Mouse (Mus musculus) neural tube, embryonic 14.5 days (tissue): ENCODE measurements around the gene Fus. TPM values are rescaled to one million over a fixed set of nuclear protein-coding genes. Genes with fewer than 3 reads are reported as not detected.

ENCODE experiments used
- ATAC-seq: fragments of 200-750 bp; cut with Nextera tagmentation; 2 replicates; pipeline ENCODE4 v1.8.0; 2017; ENCODE audit warnings: low read depth, mild to moderate bottlenecking, moderate TSS enrichment, moderate library complexity
- H3K27ac ChIP-seq: fragments of 300-500 bp; sonication (generic); 2 replicates; pipeline ENCODE4 v1.5.1; 2014; ENCODE audit warnings: low read depth, mild to moderate bottlenecking, control low read depth, low read length, moderate library complexity, mixed read lengths
- H3K27me3 ChIP-seq: fragments of 300-500 bp; sonication (generic); 2 replicates; pipeline ENCODE4 v1.6.1; 2014; ENCODE audit warnings: low read length; ENCODE audit not compliant: control insufficient read depth, insufficient read depth
- H3K36me3 ChIP-seq: fragments of 300-500 bp; sonication (generic); 2 replicates; pipeline ENCODE4 v1.6.1; 2014; ENCODE audit warnings: low read length, mixed read lengths; ENCODE audit not compliant: control insufficient read depth, insufficient read depth
- H3K4me1 ChIP-seq: fragments of 300-500 bp; sonication (generic); 2 replicates; pipeline ENCODE4 v1.6.1; 2014; ENCODE audit warnings: low read length; ENCODE audit not compliant: control insufficient read depth, insufficient read depth
- H3K4me2 ChIP-seq: fragments of 300-500 bp; sonication (generic); 2 replicates; pipeline ENCODE4 v1.6.1; 2014; ENCODE audit warnings: mild to moderate bottlenecking, low read depth, low read length, control low read depth
- H3K4me3 ChIP-seq: fragments of 300-500 bp; sonication (generic); 2 replicates; pipeline ENCODE4 v1.5.1; 2014; ENCODE audit warnings: low read depth, low read length, control low read depth, mixed read lengths
- H3K9ac ChIP-seq: fragments of 300-500 bp; sonication (generic); replicated peaks from 2 replicates; pipeline ENCODE4 v1.6.1; 2014; ENCODE audit warnings: low read depth, mild to moderate bottlenecking, control low read depth, low read length, mixed read lengths
- H3K9me3 ChIP-seq: fragments of 300-500 bp; sonication (generic); 2 replicates; pipeline ENCODE4 v1.6.1; 2016; ENCODE audit warnings: low read length; ENCODE audit not compliant: control insufficient read depth
- WGBS: fragments of 180-500 bp; shearing (Covaris S2); extraction: QIAGEN DNeasy Blood & Tissue Kit; methylation state at CpG from one replicate; pipeline ENCODE4 v1.1.7; 2014; 5-methylcytosine and 5-hydroxymethylcytosine counted together
- polyA plus RNA-seq: library from polyadenylated mRNA; unstranded; fragments of >200 nt; fragmentation: Nextera tagmentation; extraction: Ambion mirVana; gene quantifications from 2 replicates; pipeline ENCODE4 v1.2.1, GENCODE M21; 2014

Fus gene
- polyA plus RNA-seq, 1 experiment from 2014 or later: 52.2 TPM

GRCm38 (mm10) chr7:127966371-127966918, 812 bp upstream of the Fus start:
- Histone ChIP-seq H3K9ac (peak overlapping the region; percentile 98), H3K27ac (peak overlapping the region; percentile 98), H3K4me1 (peaks cover 12% of the 10 kb centered on the region), H3K4me3 (peak overlapping the region; percentile 98), H3K27me3 (no peaks in the 10 kb centered on the region; the same call in 1 of the 2 replicates), H3K4me2 (peak overlapping the region; percentile 71), H3K36me3 (peaks cover 15% of the 10 kb centered on the region), H3K9me3 (no peaks in the 10 kb centered on the region)
- WGBS: 11% methylated on average over 10 of the region's 10 CpGs
- no peak; the same call in 1 of the 2 replicates for ATAC-seq

- Histone ChIP-seq H3K27ac (peak overlapping the region; percentile 98), H3K36me3 (peaks cover 32% of the 10 kb centered on the region), H3K9me3 (no peaks in the 10 kb centered on the region), H3K27me3 (no peaks in the 10 kb centered on the region; the same call in 1 of the 2 replicates), H3K4me2 (peak overlapping the region; percentile 98), H3K4me1 (peaks cover 12% of the 10 kb centered on the region), H3K9ac (peak overlapping the region; percentile 98), H3K4me3 (peak overlapping the region; percentile 98)
- 2% methylated on average over 42 of the region's 42 CpGs for WGBS
- ATAC-seq: no peak
Observed at GRCm38 (mm10) chr7:127967922-127968828, 918 bp downstream of the Fus start.

- peaks cover 2% of the 10 kb centered on the region; the same call in 1 of the 2 replicates for H3K4me1 ChIP-seq
- no peaks in the 10 kb centered on the region for H3K9me3 ChIP-seq
- H3K4me3 ChIP-seq: no peak overlapping the region
- WGBS: 92% methylated on average over 2 of the region's 2 CpGs
- 0 out of 2 replicates have a peak overlapping the region, but pooled peaks have one; percentile 23 for H3K27ac ChIP-seq
- H3K9ac ChIP-seq: no peak overlapping the region
- no peak for ATAC-seq
- H3K27me3 ChIP-seq: no peaks in the 10 kb centered on the region
- H3K4me2 ChIP-seq: no peak overlapping the region
- peaks cover 88% of the 10 kb centered on the region for H3K36me3 ChIP-seq
Observed at GRCm38 (mm10) chr7:127974413-127974930, 7.2 kb downstream of the Fus start.

- ATAC-seq: no peak
- 96% methylated on average over 2 of the region's 2 CpGs for WGBS
- H3K36me3 ChIP-seq: peaks cover 91% of the 10 kb centered on the region
- H3K27me3 ChIP-seq: no peaks in the 10 kb centered on the region
- no peak overlapping the region for H3K27ac ChIP-seq
- no peak overlapping the region for H3K4me3 ChIP-seq
- no peak overlapping the region for H3K9ac ChIP-seq
- H3K4me1 ChIP-seq: no peaks in the 10 kb centered on the region
- H3K9me3 ChIP-seq: no peaks in the 10 kb centered on the region
- no peak overlapping the region for H3K4me2 ChIP-seq
Observed at GRCm38 (mm10) chr7:127978856-127979255, 11.6 kb downstream of the Fus start.

GRCm38 (mm10) chr7:127980606-127981005, 13.3 kb downstream of the Fus start:
- H3K4me1 ChIP-seq: no peaks in the 10 kb centered on the region
- no peak for ATAC-seq
- peaks cover 85% of the 10 kb centered on the region for H3K36me3 ChIP-seq
- WGBS: 92% methylated on average over 3 of the region's 3 CpGs
- no peak overlapping the region for H3K4me3 ChIP-seq
- no peaks in the 10 kb centered on the region for H3K9me3 ChIP-seq
- H3K9ac ChIP-seq: no peak overlapping the region
- H3K27ac ChIP-seq: no peak overlapping the region
- no peak overlapping the region for H3K4me2 ChIP-seq
- H3K27me3 ChIP-seq: no peaks in the 10 kb centered on the region

- Histone ChIP-seq H3K27ac (no peak overlapping the region), H3K9ac (no peak overlapping the region), H3K36me3 (peaks cover 30% of the 10 kb centered on the region), H3K9me3 (no peaks in the 10 kb centered on the region), H3K4me2 (no peak overlapping the region), H3K27me3 (no peaks in the 10 kb centered on the region), H3K4me3 (no peak overlapping the region), H3K4me1 (no peaks in the 10 kb centered on the region)
- 95% methylated on average over 1 of the region's 1 CpGs for WGBS
- ATAC-seq: no peak
Observed at GRCm38 (mm10) chr7:127988904-127989303, 21.6 kb downstream of the Fus start.

- Histone ChIP-seq H3K4me2 (no peak overlapping the region), H3K4me3 (no peak overlapping the region), H3K9me3 (no peaks in the 10 kb centered on the region), H3K4me1 (no peaks in the 10 kb centered on the region), H3K9ac (no peak overlapping the region), H3K36me3 (peaks cover 19% of the 10 kb centered on the region), H3K27ac (no peak overlapping the region), H3K27me3 (no peaks in the 10 kb centered on the region)
- whole genome bisulfite sequencing: 52% methylated on average over 6 of the region's 6 CpGs
- ATAC-seq: peak; percentile 69; the same call in 1 of the 2 replicates
Observed at GRCm38 (mm10) chr7:127991643-127992487, 24.6 kb downstream of the Fus start.

- H3K9me3 ChIP-seq: no peaks in the 10 kb centered on the region
- peaks cover 13% of the 10 kb centered on the region; the same call in 1 of the 2 replicates for H3K36me3 ChIP-seq
- H3K27ac ChIP-seq: no peak overlapping the region
- H3K4me1 ChIP-seq: no peaks in the 10 kb centered on the region
- H3K27me3 ChIP-seq: no peaks in the 10 kb centered on the region
- ATAC-seq: no peak; the same call in 1 of the 2 replicates
- no peak overlapping the region for H3K4me3 ChIP-seq
- WGBS: 51% methylated on average over 5 of the region's 5 CpGs
- H3K9ac ChIP-seq: no peak overlapping the region
- peak overlapping the region; percentile 23; the same call in 1 of the 2 replicates for H3K4me2 ChIP-seq
Observed at GRCm38 (mm10) chr7:127992488-127993340, 25.5 kb downstream of the Fus start.
